Mouse (Mus musculus) olfactory bulb, adult 2 months (tissue): ENCODE measurements around the gene Gprin2.

Experiments used
- CTCF ChIP-seq: fragments of 200-500 bp; IDR thresholded peaks from 2 replicates; pipeline ENCODE4 v1.5.1; 2012; ENCODE audit warnings: low read depth, mild to moderate bottlenecking, low read length, moderate library complexity; ENCODE audit not compliant: insufficient read depth
- POLR2A ChIP-seq: fragments of 200-500 bp; IDR thresholded peaks from 2 replicates; pipeline ENCODE4 v1.6.1; 2012; ENCODE audit warnings: mild to moderate bottlenecking, low read depth, low read length, moderate library complexity; ENCODE audit not compliant: insufficient read depth

- TF ChIP-seq CTCF (no peak), POLR2A (no peak)
Measured at GRCm38 (mm10) chr14:34232340-34232739, 30.9 kb upstream of the Gprin2 start.
